In the genomic region with DNA sequence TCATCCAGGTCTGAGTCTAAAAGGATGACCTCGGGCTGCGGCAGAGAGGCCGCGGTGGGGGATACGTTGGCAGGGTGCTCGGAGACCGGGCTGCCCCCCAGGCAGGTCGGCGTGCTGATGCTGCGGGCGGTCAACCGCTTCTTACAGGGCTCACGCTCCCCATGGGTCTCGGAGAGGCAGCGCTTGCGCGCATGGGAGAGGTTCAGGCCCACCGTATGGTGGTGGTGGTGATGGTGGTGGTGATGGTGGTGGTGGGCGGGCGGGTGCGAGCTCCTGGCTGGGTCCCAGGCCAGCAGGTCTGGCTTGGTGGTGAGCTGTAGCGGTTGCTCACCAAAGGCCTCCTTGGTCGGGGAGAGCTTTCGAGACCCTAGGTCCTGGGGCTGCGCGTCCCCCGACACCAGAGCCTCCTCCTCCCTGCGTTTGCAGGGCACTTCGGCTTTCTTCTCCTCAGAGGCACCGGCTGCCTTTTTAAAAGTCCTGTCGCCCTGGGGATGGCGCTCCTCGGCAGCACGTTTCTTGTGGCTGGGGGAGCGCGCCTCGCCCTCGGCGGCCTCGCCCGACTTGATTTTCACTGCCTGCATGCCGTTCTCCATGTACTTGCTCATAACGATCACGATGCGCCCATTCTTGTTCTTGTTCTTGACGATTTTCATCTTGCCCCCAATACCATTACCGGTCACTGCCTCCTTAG, we compare ENCODE assay signal across 9 mouse cellular contexts. TPM values are rescaled to one million over a fixed set of nuclear protein-coding genes. Genes with fewer than 3 reads are reported as not detected.
DNase-seq lines count a peak whose midpoint lies in the region; ATAC-seq and TF ChIP-seq lines count a peak whose summit lies in the region.
"Had no signal": no experiment of that assay in that cellular context is flagged by ENCODE, and none has a peak within 500 bp of the region (broad histone marks: within the 10 kb centered on the region; RNA-seq: fewer than 3 reads in every experiment).

No protein-coding gene starts in this region.

- H3K36me3 ChIP-seq in kidney, postnatal 0 days (ENCODE audit: insufficient read depth, low read length) = peaks cover 19% of the 10 kb centered on the region
- H3K36me3 ChIP-seq in embryonic facial prominence, embryonic 10.5 days (replicated peaks) = peaks cover 17% of the 10 kb centered on the region; the same call in 1 of the 2 replicates
- H3K36me3 ChIP-seq in hindbrain, embryonic 16.5 days (ENCODE audit: control insufficient read depth, insufficient read depth, low read length) = peaks cover 16% of the 10 kb centered on the region
- peaks cover 11% of the 10 kb centered on the region for H3K36me3 ChIP-seq in neural tube, embryonic 12.5 days

- H3K27ac ChIP-seq in kidney, postnatal 0 days = no peak overlapping the region
- H3K27ac ChIP-seq in embryonic facial prominence, embryonic 10.5 days (replicated peaks) = no peak overlapping the region
- no peak overlapping the region for H3K27ac ChIP-seq in hindbrain, embryonic 16.5 days (ENCODE audit: low read depth, low read length)
- no peak overlapping the region for H3K27ac ChIP-seq in neural tube, embryonic 12.5 days
- H3K27ac ChIP-seq: limb, embryonic 15.5 days had no signal

- 0 out of 2 replicates have a peak overlapping the region, but pooled peaks have one; percentile 5 for H3K4me2 ChIP-seq in kidney, postnatal 0 days (ENCODE audit: low read length)
- H3K4me2 ChIP-seq in hindbrain, embryonic 16.5 days (ENCODE audit: low read length) = peak overlapping the region; percentile 28
- H3K4me2 ChIP-seq in neural tube, embryonic 12.5 days (replicated peaks) = peak overlapping the region; percentile 26
- H3K4me2 ChIP-seq: limb, embryonic 15.5 days had no signal

- ATAC-seq in kidney, postnatal 0 days (replicated peaks; ENCODE audit: low FRiP score, low read depth) = no peak
- no peak for ATAC-seq in hindbrain, embryonic 16.5 days
- ATAC-seq in neural tube, embryonic 12.5 days (ENCODE audit: low FRiP score, low read depth) = no peak

- H3K9ac ChIP-seq in kidney, postnatal 0 days (ENCODE audit: low read depth, low read length) = no peak overlapping the region
- H3K9ac ChIP-seq in hindbrain, embryonic 16.5 days (ENCODE audit: low read depth, low read length) = peak overlapping the region; percentile 15
- no peak overlapping the region for H3K9ac ChIP-seq in neural tube, embryonic 12.5 days
- H3K9ac ChIP-seq: limb, embryonic 15.5 days had no signal

- WGBS in kidney, postnatal 0 days = 65% methylated on average over 47 of the region's 47 CpGs
- WGBS in embryonic facial prominence, embryonic 10.5 days = 6% methylated on average over 47 of the region's 47 CpGs
- WGBS in hindbrain, embryonic 16.5 days = 31% methylated on average over 38 of the region's 47 CpGs
- WGBS in neural tube, embryonic 12.5 days = 9% methylated on average over 47 of the region's 47 CpGs

- no peak overlapping the region for H3K4me3 ChIP-seq in kidney, postnatal 0 days (replicated peaks; ENCODE audit: low read depth, low read length)
- H3K4me3 ChIP-seq in embryonic facial prominence, embryonic 10.5 days = peak overlapping the region; percentile 79
- no peak overlapping the region; the same call in 1 of the 2 replicates for H3K4me3 ChIP-seq in hindbrain, embryonic 16.5 days (ENCODE audit: low read length)
- peak overlapping the region; percentile 16 for H3K4me3 ChIP-seq in neural tube, embryonic 12.5 days
- H3K4me3 ChIP-seq: limb, embryonic 15.5 days had no signal

- H3K4me1 ChIP-seq in kidney, postnatal 0 days (replicated peaks; ENCODE audit: insufficient read depth, low read length) = peaks cover 49% of the 10 kb centered on the region
- peaks cover 71% of the 10 kb centered on the region for H3K4me1 ChIP-seq in embryonic facial prominence, embryonic 10.5 days
- H3K4me1 ChIP-seq in hindbrain, embryonic 16.5 days (ENCODE audit: control insufficient read depth, insufficient read depth, low read depth, low read length) = peaks cover 65% of the 10 kb centered on the region
- peaks cover 64% of the 10 kb centered on the region for H3K4me1 ChIP-seq in neural tube, embryonic 12.5 days

- H3K9me3 ChIP-seq in kidney, postnatal 0 days (replicated peaks; ENCODE audit: low read length) = no peaks in the 10 kb centered on the region
- H3K9me3 ChIP-seq in embryonic facial prominence, embryonic 10.5 days = no peaks in the 10 kb centered on the region
- no peaks in the 10 kb centered on the region for H3K9me3 ChIP-seq in hindbrain, embryonic 16.5 days (ENCODE audit: control insufficient read depth, low read length)
- no peaks in the 10 kb centered on the region for H3K9me3 ChIP-seq in neural tube, embryonic 12.5 days
- H3K9me3 ChIP-seq: limb, embryonic 15.5 days had no signal

- no peaks in the 10 kb centered on the region for H3K27me3 ChIP-seq in kidney, postnatal 0 days (ENCODE audit: insufficient read depth, low read length)
- H3K27me3 ChIP-seq in embryonic facial prominence, embryonic 10.5 days (replicated peaks; ENCODE audit: low read depth, poor library complexity, severe bottlenecking) = peaks cover 88% of the 10 kb centered on the region
- peaks cover 10% of the 10 kb centered on the region for H3K27me3 ChIP-seq in hindbrain, embryonic 16.5 days (replicated peaks; ENCODE audit: control insufficient read depth, insufficient read depth, low read length)
- H3K27me3 ChIP-seq in neural tube, embryonic 12.5 days (replicated peaks) = peaks cover 62% of the 10 kb centered on the region

- no peak for TF ChIP-seq CTCF in kidney, postnatal 0 days (IDR thresholded peaks at IDR 0.05; ENCODE audit: low read depth)

- DNase-seq in kidney, postnatal 0 days (ENCODE audit: low spot score) = no peak
- DNase-seq in kidney, adult 11 months = no peak
- DNase-seq in embryonic facial prominence, embryonic 10.5 days (ENCODE audit: low spot score) = peak; percentile 51
- DNase-seq in ovary, adult 18-20 months (ENCODE audit: low spot score) = no peak
- no peak for DNase-seq in layer of hippocampus, adult 8-10 months (ENCODE audit: low spot score in 2 of 2)
- no peak for DNase-seq in MN1 (ENCODE audit: low spot score)

RNA-seq across cellular contexts. Expression of a gene that starts 4.7 kb away (rescaled TPM):
- polyA plus RNA-seq in kidney, postnatal 0 days (2015; fragmentation: Nextera tagmentation; extraction: Ambion mirVana) = 8.0 and 9.7 TPM in 2 replicates
- polyA plus RNA-seq in embryonic facial prominence, embryonic 10.5 days (2016; fragmentation: Nextera tagmentation; extraction: Ambion mirVana) = 4.7 and 5.2 TPM in 2 replicates
- 23.4 and 24.8 TPM in 2 replicates for polyA plus RNA-seq in hindbrain, embryonic 16.5 days (2015; fragmentation: Nextera tagmentation; extraction: Ambion mirVana)
- 12.5 and 12.7 TPM in 2 replicates for polyA plus RNA-seq in neural tube, embryonic 12.5 days (2016; fragmentation: Nextera tagmentation; extraction: Ambion mirVana)
- 10 to 100 TPM; 40.7 to 47.2 (median 44.0) TPM for total RNA-seq in layer of hippocampus, adult 8-10 months (2022)

RNA-seq across cellular contexts. Expression of a gene that starts 40.5 kb away (rescaled TPM):
- polyA plus RNA-seq in kidney, postnatal 0 days (2015; fragmentation: Nextera tagmentation; extraction: Ambion mirVana) = 6.1 and 7.7 TPM in 2 replicates
- 11.6 and 12.4 TPM in 2 replicates for polyA plus RNA-seq in embryonic facial prominence, embryonic 10.5 days (2016; fragmentation: Nextera tagmentation; extraction: Ambion mirVana)
- polyA plus RNA-seq in hindbrain, embryonic 16.5 days (2015; fragmentation: Nextera tagmentation; extraction: Ambion mirVana) = 8.5 and 9.5 TPM in 2 replicates
- 8.6 and 9.9 TPM in 2 replicates for polyA plus RNA-seq in neural tube, embryonic 12.5 days (2016; fragmentation: Nextera tagmentation; extraction: Ambion mirVana)
- 10 to 100 TPM in 2 of 4 experiments, 1 to 10 TPM in 2; 6.9 to 11.9 (median 9.6) TPM for total RNA-seq in layer of hippocampus, adult 8-10 months (2022)

RNA-seq across cellular contexts. Expression of a gene that starts 58.5 kb away (rescaled TPM):
- 16.7 and 18.4 TPM in 2 replicates for polyA plus RNA-seq in kidney, postnatal 0 days (2015; fragmentation: Nextera tagmentation; extraction: Ambion mirVana)
- 150 and 152 TPM in 2 replicates for polyA plus RNA-seq in embryonic facial prominence, embryonic 10.5 days (2016; fragmentation: Nextera tagmentation; extraction: Ambion mirVana)
- 10.7 and 14.0 TPM in 2 replicates for polyA plus RNA-seq in hindbrain, embryonic 16.5 days (2015; fragmentation: Nextera tagmentation; extraction: Ambion mirVana)
- 46.6 and 47.6 TPM in 2 replicates for polyA plus RNA-seq in neural tube, embryonic 12.5 days (2016; fragmentation: Nextera tagmentation; extraction: Ambion mirVana)
- total RNA-seq in layer of hippocampus, adult 8-10 months (2022) = 1 to 10 TPM; 1.7 to 3.9 (median 2.4) TPM

Comparison
In these comparisons a context has a peak if more than half of its experiments do, and no peak if none do; other contexts are left out.
1. H3K4me3 ChIP-seq: peak in embryonic facial prominence, embryonic 10.5 days (single experiment) and neural tube, embryonic 12.5 days (single experiment); none in kidney, postnatal 0 days (single experiment) and hindbrain, embryonic 16.5 days (single experiment).
2. Peak in every context shown above with its lines, with median percentiles within 50 percentile points of each other: H3K4me2 ChIP-seq.